Comparison of ENCODE assay signal across 23 mouse cellular contexts in genomic region chr7:13006011-13006410, GRCm38 (mm10). TPM values are rescaled to one million over a fixed set of nuclear protein-coding genes. Genes with fewer than 3 reads are reported as not detected.
A peak's percentile ranks its signal among the peaks of the same experiment; 100 is the strongest.
DNase-seq lines count a peak whose midpoint lies in the region; ATAC-seq and TF ChIP-seq lines count a peak whose summit lies in the region.
"Had no signal": no experiment of that assay in that cellular context is flagged by ENCODE, and none has a peak within 500 bp of the region (broad histone marks: within the 10 kb centered on the region; RNA-seq: fewer than 3 reads in every experiment).

No protein-coding gene starts in this region.

- H3K4me1 ChIP-seq in cerebellum, adult 2 months (ENCODE audit: control insufficient read depth, insufficient read depth, low read length) = peaks cover 18% of the 10 kb centered on the region
- peaks cover 20% of the 10 kb centered on the region for H3K4me1 ChIP-seq in midbrain, embryonic 16.5 days (ENCODE audit: control insufficient read depth, insufficient read depth, low read length)
- peaks cover 29% of the 10 kb centered on the region for H3K4me1 ChIP-seq in midbrain, embryonic 13.5 days (replicated peaks)
- peaks cover 21% of the 10 kb centered on the region for H3K4me1 ChIP-seq in liver, embryonic 12.5 days

- intact Hi-C loops in heart, postnatal 36 days (cut with DNase I) = no loop called here

- 0 out of 2 replicates have a peak overlapping the region, but pooled peaks have one; percentile 4 for H3K9ac ChIP-seq in midbrain, embryonic 16.5 days (ENCODE audit: low read depth, low read length)
- no peak overlapping the region for H3K9ac ChIP-seq in midbrain, embryonic 13.5 days (replicated peaks)
- H3K9ac ChIP-seq in liver, embryonic 12.5 days = no peak overlapping the region; the same call in 1 of the 2 replicates
- H3K9ac ChIP-seq: forebrain, embryonic 12.5 days; hindbrain, embryonic 14.5 days; limb, embryonic 15.5 days had no signal

- 0 out of 2 replicates have a peak overlapping the region, but pooled peaks have one; percentile 12 for H3K27ac ChIP-seq in cerebellum, adult 2 months (ENCODE audit: insufficient read depth, low read length)
- H3K27ac ChIP-seq in midbrain, embryonic 16.5 days (ENCODE audit: low read length) = no peak overlapping the region
- no peak overlapping the region for H3K27ac ChIP-seq in midbrain, embryonic 13.5 days
- H3K27ac ChIP-seq in liver, embryonic 12.5 days = no peak overlapping the region
- H3K27ac ChIP-seq: embryonic facial prominence, embryonic 10.5 days; forebrain, embryonic 12.5 days; heart, embryonic 10.5 days; hindbrain, embryonic 14.5 days had no signal

- no peaks in the 10 kb centered on the region for H3K9me3 ChIP-seq in midbrain, embryonic 16.5 days (replicated peaks; ENCODE audit: control insufficient read depth, low read length, poor library complexity, severe bottlenecking)
- no peaks in the 10 kb centered on the region for H3K9me3 ChIP-seq in midbrain, embryonic 13.5 days
- H3K9me3 ChIP-seq in liver, embryonic 12.5 days (replicated peaks) = no peaks in the 10 kb centered on the region
- H3K9me3 ChIP-seq: forebrain, embryonic 12.5 days; limb, embryonic 15.5 days had no signal

- TF ChIP-seq POLR2A in cerebellum, adult 2 months (IDR thresholded peaks at IDR 0.05; ENCODE audit: borderline replicate concordance, insufficient read depth, low read length) = no peak

- peak; percentile 45 to 48 for DNase-seq in cerebellum, adult 2 months
- no peak for DNase-seq in cerebellum, adult 8-10 months
- DNase-seq in heart, adult 11 months = peak; percentile 90
- DNase-seq in heart, postnatal 36 days = no peak
- peak; percentile 43 to 61 for DNase-seq in cerebellum, postnatal 25 days
- DNase-seq: adrenal gland, adult 2 months; gastrocnemius, postnatal 36 days; heart, postnatal 10 days; midbrain, embryonic 14.5 days had no signal

- H3K4me2 ChIP-seq in midbrain, embryonic 16.5 days (ENCODE audit: low read length) = no peak overlapping the region
- no peak overlapping the region for H3K4me2 ChIP-seq in midbrain, embryonic 13.5 days (replicated peaks)
- H3K4me2 ChIP-seq in liver, embryonic 12.5 days = no peak overlapping the region
- H3K4me2 ChIP-seq: forebrain, embryonic 12.5 days; hindbrain, embryonic 14.5 days; limb, embryonic 15.5 days had no signal

- WGBS in cerebellum, adult 2 months = 17% methylated on average over 17 of the region's 17 CpGs
- WGBS in midbrain, embryonic 16.5 days = 89% methylated on average over 17 of the region's 17 CpGs
- 92% methylated on average over 17 of the region's 17 CpGs for WGBS in midbrain, embryonic 13.5 days
- WGBS in liver, embryonic 12.5 days (ENCODE audit: insufficient replicate concordance) = 90% methylated on average over 17 of the region's 17 CpGs

- H3K4me3 ChIP-seq in cerebellum, adult 2 months (replicated peaks; ENCODE audit: insufficient read depth, low read depth, low read length) = no peak overlapping the region
- no peak overlapping the region for H3K4me3 ChIP-seq in midbrain, embryonic 16.5 days (ENCODE audit: low read depth, low read length)
- no peak overlapping the region for H3K4me3 ChIP-seq in midbrain, embryonic 13.5 days (replicated peaks)
- H3K4me3 ChIP-seq in liver, embryonic 12.5 days = no peak overlapping the region
- H3K4me3 ChIP-seq: embryonic facial prominence, embryonic 10.5 days; forebrain, embryonic 12.5 days; heart, embryonic 10.5 days; limb, embryonic 15.5 days; myocyte had no signal

- no peaks in the 10 kb centered on the region for H3K27me3 ChIP-seq in cerebellum, adult 2 months (ENCODE audit: control insufficient read depth, insufficient read depth, low read length)
- H3K27me3 ChIP-seq in midbrain, embryonic 16.5 days (ENCODE audit: control insufficient read depth, insufficient read depth, low read depth, low read length) = no peaks in the 10 kb centered on the region
- H3K27me3 ChIP-seq in midbrain, embryonic 13.5 days = peaks cover 4% of the 10 kb centered on the region; the same call in 1 of the 2 replicates
- 0 out of 2 replicates have a peak, but pooled peaks cover 6% of the 10 kb centered on the region for H3K27me3 ChIP-seq in liver, embryonic 12.5 days (replicated peaks)
- H3K27me3 ChIP-seq: limb, embryonic 15.5 days had no signal

- ATAC-seq in midbrain, embryonic 16.5 days = no peak
- no peak for ATAC-seq in midbrain, embryonic 13.5 days
- ATAC-seq in liver, embryonic 12.5 days = no peak
- ATAC-seq: CD4-positive, CD25-positive, alpha-beta regulatory T cell, adult 4 months; lung, postnatal 0 days had no signal

- peaks cover 29% of the 10 kb centered on the region for H3K36me3 ChIP-seq in midbrain, embryonic 16.5 days (ENCODE audit: control insufficient read depth, insufficient read depth, low read length)
- H3K36me3 ChIP-seq in midbrain, embryonic 13.5 days = peaks cover 40% of the 10 kb centered on the region
- H3K36me3 ChIP-seq in liver, embryonic 12.5 days = peaks cover 38% of the 10 kb centered on the region

- TF ChIP-seq CTCF in cerebellum, adult 2 months (IDR thresholded peaks at IDR 0.05; ENCODE audit: borderline replicate concordance, insufficient read depth, low read depth, low read length) = no peak

RNA-seq across cellular contexts. Expression of gene Zbtb45, which starts 3.8 kb away (rescaled TPM):
- polyA plus RNA-seq in cerebellum, adult 2 months (2012; rRNA removed) = 31.9 and 33.5 TPM in 2 replicates
- total RNA-seq in heart, postnatal 36 days (2021) = 1 to 10 TPM; 7.9 to 8.8 TPM
- 44.0 and 44.8 TPM in 2 replicates for polyA plus RNA-seq in midbrain, embryonic 16.5 days (2015; fragmentation: Nextera tagmentation; extraction: Ambion mirVana)
- 37.3 and 41.2 TPM in 2 replicates for polyA plus RNA-seq in midbrain, embryonic 13.5 days (2015; fragmentation: Nextera tagmentation; extraction: Ambion mirVana)
- 16.2 and 20.0 TPM in 2 replicates for polyA plus RNA-seq in liver, embryonic 12.5 days (2016; fragmentation: Nextera tagmentation; extraction: Ambion mirVana)

RNA-seq across cellular contexts. Expression of gene Trim28, which starts 7.1 kb away (rescaled TPM):
- polyA plus RNA-seq in cerebellum, adult 2 months (2012; rRNA removed) = 250 and 266 TPM in 2 replicates
- 10 to 100 TPM; 83.3 to 95.8 TPM for total RNA-seq in heart, postnatal 36 days (2021)
- 184 and 195 TPM in 2 replicates for polyA plus RNA-seq in midbrain, embryonic 16.5 days (2015; fragmentation: Nextera tagmentation; extraction: Ambion mirVana)
- polyA plus RNA-seq in midbrain, embryonic 13.5 days (2015; fragmentation: Nextera tagmentation; extraction: Ambion mirVana) = 240 and 273 TPM in 2 replicates
- polyA plus RNA-seq in liver, embryonic 12.5 days (2016; fragmentation: Nextera tagmentation; extraction: Ambion mirVana) = 201 and 203 TPM in 2 replicates

RNA-seq across cellular contexts. Expression of gene Slc27a5, which starts 8.0 kb away (rescaled TPM):
- polyA plus RNA-seq in cerebellum, adult 2 months (2012; rRNA removed) = 1.7 and 2.1 TPM in 2 replicates
- total RNA-seq in heart, postnatal 36 days (2021) = not detected
- polyA plus RNA-seq in midbrain, embryonic 16.5 days (2015; fragmentation: Nextera tagmentation; extraction: Ambion mirVana) = 0.24 and 0.43 TPM in 2 replicates
- 0.11 and 0.23 TPM in 2 replicates for polyA plus RNA-seq in midbrain, embryonic 13.5 days (2015; fragmentation: Nextera tagmentation; extraction: Ambion mirVana)
- 1.3 and 1.5 TPM in 2 replicates for polyA plus RNA-seq in liver, embryonic 12.5 days (2016; fragmentation: Nextera tagmentation; extraction: Ambion mirVana)
- total RNA-seq: gastrocnemius, postnatal 36 days; heart, postnatal 10 days; layer of hippocampus, postnatal 10 days had no signal
- polyA plus RNA-seq: embryonic facial prominence, embryonic 10.5 days; heart, embryonic 10.5 days; intestine, embryonic 14.5 days; kidney, embryonic 14.5 days; lung, postnatal 0 days; myocyte had no signal

RNA-seq across cellular contexts. Expression of gene Zfp446, which starts 28.4 kb away (rescaled TPM):
- 13.8 and 16.0 TPM in 2 replicates for polyA plus RNA-seq in cerebellum, adult 2 months (2012; rRNA removed)
- 1 to 10 TPM; 2.5 to 2.9 TPM for total RNA-seq in heart, postnatal 36 days (2021)
- polyA plus RNA-seq in midbrain, embryonic 16.5 days (2015; fragmentation: Nextera tagmentation; extraction: Ambion mirVana) = 13.1 and 13.8 TPM in 2 replicates
- 14.3 and 16.2 TPM in 2 replicates for polyA plus RNA-seq in midbrain, embryonic 13.5 days (2015; fragmentation: Nextera tagmentation; extraction: Ambion mirVana)
- 5.4 and 5.7 TPM in 2 replicates for polyA plus RNA-seq in liver, embryonic 12.5 days (2016; fragmentation: Nextera tagmentation; extraction: Ambion mirVana)

RNA-seq across cellular contexts. Expression of gene Chmp2a, which starts 28.6 kb away (rescaled TPM):
- 258 and 264 TPM in 2 replicates for polyA plus RNA-seq in cerebellum, adult 2 months (2012; rRNA removed)
- 100 to 1,000 TPM; 124 to 136 TPM for total RNA-seq in heart, postnatal 36 days (2021)
- 179 and 188 TPM in 2 replicates for polyA plus RNA-seq in midbrain, embryonic 16.5 days (2015; fragmentation: Nextera tagmentation; extraction: Ambion mirVana)
- 181 and 186 TPM in 2 replicates for polyA plus RNA-seq in midbrain, embryonic 13.5 days (2015; fragmentation: Nextera tagmentation; extraction: Ambion mirVana)
- polyA plus RNA-seq in liver, embryonic 12.5 days (2016; fragmentation: Nextera tagmentation; extraction: Ambion mirVana) = 133 and 134 TPM in 2 replicates

Comparison
In these comparisons a context has a peak if more than half of its experiments do, and no peak if none do; other contexts are left out.
1. DNase-seq: peak in cerebellum, adult 2 months (2 of 2), heart, adult 11 months (single experiment) and cerebellum, postnatal 25 days (2 of 2); none in cerebellum, adult 8-10 months (single experiment) and heart, postnatal 36 days (0 of 2).